1 mouse cellular context compared by ENCODE assay signal in the genomic region with DNA sequence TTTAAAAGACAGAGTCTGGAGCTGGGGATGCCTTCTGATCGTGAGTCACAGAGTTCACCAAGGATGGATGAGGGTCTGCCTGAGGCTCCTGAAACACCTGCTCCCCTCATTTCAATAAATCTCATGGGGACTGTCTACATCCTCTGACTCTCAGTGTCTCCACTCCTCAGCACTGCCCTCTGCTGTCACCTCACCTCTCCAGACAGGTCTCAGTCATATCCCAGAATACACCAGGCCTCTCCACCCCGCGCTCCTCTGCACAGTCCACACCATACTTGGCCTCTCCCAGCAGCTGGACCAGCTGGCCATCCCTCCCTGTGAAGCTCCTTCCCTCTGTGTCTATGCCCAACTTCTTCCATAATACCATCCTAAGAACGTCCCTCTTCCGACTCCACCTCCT.
TF ChIP-seq lines count a peak whose summit lies in the region.

No protein-coding gene starts in this region.

TF ChIP-seq in MEL, 35 proteins besides CTCF, POLR2A, EP300 and RAD21 (continued from another document):
- TF ChIP-seq HCFC1 (IDR thresholded peaks at IDR 0.05; ENCODE audit: low read depth, low read length) (no peak), ZMIZ1 (IDR thresholded peaks at IDR 0.05; ENCODE audit: low read depth, low read length) (no peak), SMC3 (IDR thresholded peaks at IDR 0.05; ENCODE audit: low read depth, low read length) (no peak)
